Mouse (Mus musculus): ENCODE results near the gene Amigo1.

Amigo1 gene

DNA sequence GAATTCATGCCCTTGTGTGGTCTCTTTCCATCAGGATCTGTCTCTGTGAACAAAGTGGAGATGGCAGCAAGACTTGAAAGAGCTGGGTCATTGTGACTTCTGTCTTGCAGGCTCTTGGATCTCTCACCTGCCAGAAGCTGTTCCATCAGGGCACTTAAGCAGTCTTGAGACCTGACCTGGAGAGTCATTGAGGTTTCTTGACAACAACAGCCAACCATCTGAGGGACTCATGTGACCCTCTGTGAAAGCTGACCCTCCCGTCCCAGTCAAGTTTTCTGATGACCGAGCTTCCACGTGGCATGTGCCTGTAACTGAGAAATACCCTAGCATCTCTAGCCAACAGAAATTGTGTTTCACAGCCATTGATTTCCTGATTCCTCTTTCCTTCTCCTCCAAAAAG lies 1.4 kb upstream of the Amigo1 start:
- no peak for DNase-seq

DNA sequence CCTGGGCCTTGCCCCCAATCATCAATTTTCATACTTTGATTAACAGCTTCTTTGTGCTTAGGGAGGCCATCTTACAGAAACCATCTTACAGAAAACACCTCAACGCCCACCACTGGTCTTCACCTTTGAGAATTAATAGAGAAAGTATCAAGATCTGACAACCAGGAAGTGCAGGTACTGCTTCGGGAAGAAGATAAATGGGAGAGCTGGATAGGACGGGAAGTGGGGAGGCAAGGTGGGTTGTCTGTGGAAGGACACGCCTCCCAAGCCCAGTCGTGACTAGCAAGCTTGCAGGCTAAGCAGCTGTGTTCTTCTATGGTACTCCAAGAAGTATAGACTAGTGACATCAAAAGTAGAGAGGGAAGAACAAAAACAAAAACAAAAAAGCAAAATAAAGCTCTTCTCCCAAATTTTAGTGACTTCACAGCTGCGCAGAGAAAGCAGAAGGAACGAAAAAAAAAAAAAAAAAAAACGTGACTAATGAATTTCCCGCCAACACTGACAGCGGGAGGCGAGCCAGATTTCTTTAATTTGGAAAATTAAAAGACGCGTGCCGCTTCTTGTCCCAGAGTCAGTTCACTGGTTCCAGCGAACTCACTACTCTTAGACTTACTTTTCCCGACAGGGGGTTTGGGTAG lies 556 bp upstream of the Amigo1 start:
- DNase-seq = no peak

GRCm38 (mm10) chr3:108187111-108187795 lies 1.1 kb downstream of the Amigo1 start:
- no peak for DNase-seq

DNA sequence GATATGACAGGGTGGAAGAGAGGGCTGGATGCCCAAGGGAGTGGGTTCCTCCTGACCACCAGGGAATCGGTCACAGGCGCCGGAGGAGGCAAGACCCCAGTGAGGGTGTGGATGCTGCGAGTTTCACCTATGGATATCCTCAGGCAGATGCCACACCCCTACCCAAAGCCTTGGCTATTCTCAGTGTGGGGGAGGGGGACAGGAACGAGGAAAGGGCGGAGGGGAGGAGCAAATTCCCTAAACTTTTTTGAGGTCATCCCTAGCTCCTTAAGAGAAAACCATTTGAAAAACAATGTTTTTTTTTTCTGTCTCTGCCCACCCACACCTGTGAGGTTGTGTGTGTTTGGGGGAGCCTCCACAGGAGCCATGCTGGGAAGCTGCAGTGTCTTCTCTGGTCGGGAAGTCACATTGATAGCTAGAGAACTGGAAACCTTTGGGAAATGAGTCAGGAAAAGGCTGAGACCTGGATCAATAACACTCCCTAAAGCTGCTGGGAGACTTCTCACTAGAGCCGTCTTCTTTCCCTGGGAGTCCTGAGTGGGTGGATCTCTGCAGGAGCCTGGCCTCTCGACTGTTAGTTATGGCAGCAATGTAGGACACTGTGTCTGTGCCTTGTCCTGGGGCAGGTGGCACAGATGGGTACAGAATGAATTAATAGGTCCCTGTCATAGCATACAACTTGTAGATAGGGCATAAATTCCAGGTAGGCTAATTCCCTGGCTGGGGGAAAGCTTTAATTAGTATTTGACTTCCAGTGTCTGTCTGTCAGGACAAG lies 2.8 kb downstream of the Amigo1 start:
- no peak for DNase-seq

DNA sequence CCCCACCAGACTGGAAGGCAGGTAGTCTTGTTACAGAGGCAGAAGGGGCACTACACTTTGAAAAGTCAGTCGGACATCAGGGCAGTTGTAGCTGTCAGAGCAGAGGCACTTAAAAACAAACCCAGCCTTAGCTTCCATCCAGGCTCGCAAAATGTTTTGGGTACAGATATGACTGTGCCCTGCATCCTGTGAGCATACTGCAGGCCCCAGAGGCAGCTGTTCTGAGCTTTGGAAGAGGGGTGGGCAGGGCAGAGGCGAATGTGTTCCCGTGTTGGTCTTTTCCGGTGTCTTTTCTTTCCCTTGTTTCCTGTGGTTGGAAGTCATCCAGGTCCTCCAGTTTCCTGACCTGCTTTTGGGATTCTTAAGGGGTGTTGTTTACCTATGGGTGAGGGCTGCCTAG lies 3.8 kb downstream of the Amigo1 start:
- no peak for DNase-seq

- DNase-seq = no peak
Measured at GRCm38 (mm10) chr3:108193686-108194085, 7.6 kb downstream of the Amigo1 start.

DNA sequence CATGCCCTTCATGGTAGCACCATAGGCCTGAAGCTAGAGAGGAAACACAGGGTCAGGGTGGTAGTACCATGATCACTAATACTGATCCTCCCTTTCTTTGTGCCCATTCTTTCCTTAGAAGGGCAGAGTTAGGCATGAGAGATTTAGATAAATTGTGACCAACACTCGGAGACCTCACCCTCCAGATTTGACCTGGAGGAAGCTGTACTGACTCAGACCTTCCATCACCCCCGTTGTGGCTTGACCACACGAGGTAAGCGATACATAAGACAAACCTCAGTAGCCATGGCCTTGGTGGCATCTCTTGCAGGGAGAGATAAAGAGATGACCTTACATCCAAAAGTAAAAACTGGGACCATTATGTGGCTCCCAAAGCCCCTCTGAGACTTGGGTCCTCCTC lies 9.2 kb downstream of the Amigo1 start:
- DNase-seq = no peak

DNA sequence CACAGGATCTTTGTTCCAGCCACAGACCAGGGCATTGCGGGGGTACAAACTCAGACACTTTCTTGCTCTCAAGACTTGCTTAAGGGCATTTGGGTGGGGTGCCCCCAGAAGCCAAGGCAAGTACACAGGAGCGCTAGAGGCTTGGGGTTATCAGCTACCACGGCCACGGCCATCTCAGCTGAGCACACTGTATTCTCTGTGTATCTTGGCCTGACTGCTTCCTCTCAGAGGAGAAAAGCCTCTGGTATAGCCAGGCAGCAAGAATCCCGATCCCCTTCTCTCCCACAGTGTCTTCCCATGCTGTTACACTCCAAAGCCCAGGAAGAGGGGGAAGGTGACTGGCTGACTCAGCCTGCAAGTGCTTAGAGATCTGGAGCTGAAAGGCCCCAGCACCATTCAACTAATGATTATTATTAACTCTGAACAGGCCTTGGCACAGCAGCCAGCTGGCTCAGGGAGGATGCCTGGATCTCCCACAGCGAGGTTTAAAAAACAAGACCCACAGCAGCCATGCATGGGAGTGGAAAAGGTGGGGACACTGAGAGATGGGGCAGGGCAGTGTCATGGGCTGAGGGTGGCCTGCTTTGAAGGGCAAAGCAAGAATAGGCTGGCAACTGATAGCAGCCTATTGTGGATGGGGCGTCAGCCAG lies 9.9 kb downstream of the Amigo1 start:
- no peak for DNase-seq

DNA sequence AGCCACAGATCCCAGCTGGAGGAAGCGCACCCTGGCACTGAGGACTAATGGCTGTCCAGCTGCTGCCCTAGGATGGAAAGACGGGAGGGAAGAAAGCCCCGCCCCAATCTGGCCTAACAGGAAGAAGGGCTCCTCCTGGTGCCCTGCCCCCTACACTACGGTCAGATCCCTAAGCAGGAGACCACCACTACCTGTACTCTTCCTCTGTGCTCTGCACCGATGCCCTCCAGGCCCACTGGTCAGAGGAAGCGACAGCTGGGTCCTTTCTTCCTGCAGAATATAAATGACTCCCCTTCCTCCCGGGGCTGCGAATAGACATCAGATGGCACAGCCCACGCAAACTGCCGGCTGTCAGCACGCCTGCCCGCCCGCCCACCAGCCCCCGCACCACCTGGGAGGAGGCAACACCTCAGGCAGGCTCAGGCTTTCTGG lies 10.9 kb downstream of the Amigo1 start:
- no peak for DNase-seq

GRCm38 (mm10) chr3:108199231-108199630 lies 13.1 kb downstream of the Amigo1 start:
- DNase-seq = no peak

- DNase-seq = peak; percentile 94 to 96
Measured at GRCm38 (mm10) chr3:108200329-108201323, 14.5 kb downstream of the Amigo1 start, which contains the start of gene Cyb561d1. TSS of gene Cyb561d1 (minus strand) at chr3:108201212.

DNA sequence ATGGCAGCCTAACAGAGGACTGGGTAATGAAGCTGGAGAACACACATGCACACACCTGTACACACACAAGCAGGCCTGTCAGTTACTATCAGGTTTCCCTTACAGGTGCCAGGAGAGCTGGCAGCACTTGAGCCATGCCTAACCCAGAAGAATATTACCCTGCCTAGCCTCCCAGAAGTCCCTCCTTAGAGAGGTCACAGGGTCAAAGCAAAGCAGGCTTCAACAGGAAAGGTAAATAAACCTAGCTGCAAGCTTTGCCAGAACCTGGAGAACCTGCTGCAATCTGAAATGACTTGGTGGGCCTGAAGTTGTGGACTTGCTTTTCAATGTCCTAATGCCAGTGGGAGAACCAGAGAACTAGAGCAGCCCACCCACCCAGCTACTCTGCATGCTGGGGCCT lies 16.4 kb downstream of the Amigo1 start:
- no peak for DNase-seq

GRCm38 (mm10) chr3:108203212-108203611 lies 17.1 kb downstream of the Amigo1 start:
- DNase-seq = no peak

- DNase-seq = peak; percentile 63 to 85
Measured at GRCm38 (mm10) chr3:108203621-108204325, 17.6 kb downstream of the Amigo1 start.

DNA sequence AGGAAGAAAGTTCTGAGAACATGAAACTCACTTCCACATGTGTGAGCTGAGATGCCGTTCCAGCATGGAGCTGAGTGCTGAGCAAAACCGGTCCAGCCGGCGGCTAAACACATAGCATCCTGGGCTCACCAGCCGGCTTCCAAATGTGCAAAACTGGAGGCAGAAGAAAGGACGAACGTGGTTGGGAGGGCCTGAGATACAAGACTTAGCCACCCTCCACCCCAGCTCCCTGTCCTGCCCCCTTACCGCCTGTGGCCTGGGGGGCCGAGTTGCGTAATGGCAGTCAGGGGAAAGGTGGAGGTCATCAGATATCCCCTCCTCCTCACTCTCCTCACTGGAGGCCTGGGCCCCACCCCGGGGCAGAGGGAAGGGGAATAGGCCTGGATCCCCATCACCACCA lies 18.3 kb downstream of the Amigo1 start:
- DNase-seq = no peak

- DNase-seq = no peak
Measured at GRCm38 (mm10) chr3:108205601-108206000, 19.5 kb downstream of the Amigo1 start.

- no peak for DNase-seq
Measured at GRCm38 (mm10) chr3:108206731-108207375, 20.7 kb downstream of the Amigo1 start.

- no peak for DNase-seq
Measured at GRCm38 (mm10) chr3:108209001-108209400, 22.9 kb downstream of the Amigo1 start.

GRCm38 (mm10) chr3:108209536-108209935 lies 23.4 kb downstream of the Amigo1 start:
- DNase-seq = no peak

GRCm38 (mm10) chr3:108209946-108210770 lies 24.0 kb downstream of the Amigo1 start:
- DNase-seq = peak; percentile 87 to 88

Data from spleen, adult 18-20 months (tissue).